Mouse (Mus musculus): ENCODE measurements at regions not wholly inside any gene's neighbourhood (a gene's known extent, or its start where the extent isn't known, plus 50 kb on each side); places are given as distances from the start of the nearest gene placed in this dataset.
A peak's percentile ranks its signal among the peaks of the same experiment; 100 is the strongest.

- DNase-seq = peak in 1 of 2 experiments; percentile 26
- TF ChIP-seq POLR2A (IDR thresholded peaks at IDR 0.05; ENCODE audit: borderline replicate concordance, insufficient read depth, low read length) (no peak), CTCF (IDR thresholded peaks at IDR 0.05; ENCODE audit: borderline replicate concordance, insufficient read depth, low read depth, low read length) (no peak)
- Histone ChIP-seq H3K27me3 (ENCODE audit: control insufficient read depth, insufficient read depth, low read length) (no peaks in the 10 kb centered on the region), H3K27ac (ENCODE audit: insufficient read depth, low read length) (peak overlapping the region; percentile 70), H3K4me1 (ENCODE audit: control insufficient read depth, insufficient read depth, low read length) (peaks cover 72% of the 10 kb centered on the region), H3K4me3 (replicated peaks; ENCODE audit: insufficient read depth, low read depth, low read length) (no peak overlapping the region)
- 50% methylated on average over 5 of the region's 5 CpGs for WGBS
Measured at GRCm38 (mm10) chr2:30721048-30721461, 82.4 kb downstream of the 1700001O22Rik start.

GRCm38 (mm10) chr2:30720291-30720690 is 83.2 kb downstream of the 1700001O22Rik start:
- 69% methylated on average over 5 of the region's 5 CpGs for WGBS
- H3K4me1 ChIP-seq (ENCODE audit: control insufficient read depth, insufficient read depth, low read length) = peaks cover 65% of the 10 kb centered on the region
- TF ChIP-seq CTCF (IDR thresholded peaks at IDR 0.05; ENCODE audit: borderline replicate concordance, insufficient read depth, low read depth, low read length) (no peak), POLR2A (IDR thresholded peaks at IDR 0.05; ENCODE audit: borderline replicate concordance, insufficient read depth, low read length) (no peak)
- H3K27me3 ChIP-seq (ENCODE audit: control insufficient read depth, insufficient read depth, low read length) = no peaks in the 10 kb centered on the region
- peak overlapping the region; percentile 87 for H3K27ac ChIP-seq (ENCODE audit: insufficient read depth, low read length)
- DNase-seq = peak in 1 of 2 experiments; percentile 47
- H3K4me3 ChIP-seq (replicated peaks; ENCODE audit: insufficient read depth, low read depth, low read length) = no peak overlapping the region

- H3K4me3 ChIP-seq (replicated peaks; ENCODE audit: insufficient read depth, low read depth, low read length) = peak overlapping the region; percentile 46
Measured at GRCm38 (mm10) chr2:30719611-30720290, 83.7 kb downstream of the 1700001O22Rik start.

GRCm38 (mm10) chr2:30718741-30719381 is 84.6 kb downstream of the 1700001O22Rik start:
- Histone ChIP-seq H3K27ac (ENCODE audit: insufficient read depth, low read length) (peak overlapping the region; percentile 95), H3K4me1 (ENCODE audit: control insufficient read depth, insufficient read depth, low read length) (peaks cover 60% of the 10 kb centered on the region), H3K27me3 (ENCODE audit: control insufficient read depth, insufficient read depth, low read length) (no peaks in the 10 kb centered on the region), H3K4me3 (replicated peaks; ENCODE audit: insufficient read depth, low read depth, low read length) (peak overlapping the region; percentile 36)
- TF ChIP-seq POLR2A (IDR thresholded peaks at IDR 0.05; ENCODE audit: borderline replicate concordance, insufficient read depth, low read length) = peak; percentile 41; the same call in 1 of the 2 replicates
- TF ChIP-seq CTCF (IDR thresholded peaks at IDR 0.05; ENCODE audit: borderline replicate concordance, insufficient read depth, low read depth, low read length) = no peak
- DNase-seq = peak; percentile 88 to 92
- 0% methylated on average over 29 of the region's 29 CpGs for WGBS

More at GRCm38 (mm10) chr2:30719611-30720290, 83.7 kb downstream of the 1700001O22Rik start:
- no peak for TF ChIP-seq CTCF (IDR thresholded peaks at IDR 0.05; ENCODE audit: borderline replicate concordance, insufficient read depth, low read depth, low read length)
- TF ChIP-seq POLR2A (IDR thresholded peaks at IDR 0.05; ENCODE audit: borderline replicate concordance, insufficient read depth, low read length) = no peak
- DNase-seq = peak in 1 of 2 experiments; percentile 71
- Histone ChIP-seq H3K27me3 (ENCODE audit: control insufficient read depth, insufficient read depth, low read length) (no peaks in the 10 kb centered on the region), H3K4me1 (ENCODE audit: control insufficient read depth, insufficient read depth, low read length) (peaks cover 61% of the 10 kb centered on the region), H3K27ac (ENCODE audit: insufficient read depth, low read length) (peak overlapping the region; percentile 95)
- WGBS = 27% methylated on average over 8 of the region's 8 CpGs

GRCm38 (mm10) chr2:30718329-30718675 is 85.2 kb downstream of the 1700001O22Rik start:
- Histone ChIP-seq H3K27me3 (ENCODE audit: control insufficient read depth, insufficient read depth, low read length) (no peaks in the 10 kb centered on the region), H3K4me3 (replicated peaks; ENCODE audit: insufficient read depth, low read depth, low read length) (peak overlapping the region; percentile 39), H3K27ac (ENCODE audit: insufficient read depth, low read length) (peak overlapping the region; percentile 91), H3K4me1 (ENCODE audit: control insufficient read depth, insufficient read depth, low read length) (peaks cover 54% of the 10 kb centered on the region)
- TF ChIP-seq POLR2A (IDR thresholded peaks at IDR 0.05; ENCODE audit: borderline replicate concordance, insufficient read depth, low read length) (0 out of 2 replicates have a peak, but pooled peaks have one; percentile 32), CTCF (IDR thresholded peaks at IDR 0.05; ENCODE audit: borderline replicate concordance, insufficient read depth, low read depth, low read length) (no peak)
- under 1% methylated on average over 12 of the region's 12 CpGs for WGBS
- DNase-seq = peak; percentile 94 to 96

- DNase-seq = peak; percentile 48 to 68
- Histone ChIP-seq H3K4me3 (replicated peaks; ENCODE audit: insufficient read depth, low read depth, low read length) (peak overlapping the region; percentile 39), H3K4me1 (ENCODE audit: control insufficient read depth, insufficient read depth, low read length) (peaks cover 56% of the 10 kb centered on the region), H3K27me3 (ENCODE audit: control insufficient read depth, insufficient read depth, low read length) (no peaks in the 10 kb centered on the region), H3K27ac (ENCODE audit: insufficient read depth, low read length) (peak overlapping the region; percentile 86)
- no peak for TF ChIP-seq CTCF (IDR thresholded peaks at IDR 0.05; ENCODE audit: borderline replicate concordance, insufficient read depth, low read depth, low read length)
- no peak for TF ChIP-seq POLR2A (IDR thresholded peaks at IDR 0.05; ENCODE audit: borderline replicate concordance, insufficient read depth, low read length)
- 7% methylated on average over 16 of the region's 16 CpGs for WGBS
Measured at GRCm38 (mm10) chr2:30717566-30718328, 85.7 kb downstream of the 1700001O22Rik start.
